In genomic region chr2:34407596-34407995, GRCm38 (mm10) we compare ENCODE assay signal across 8 mouse cellular contexts. TPM values are rescaled to one million over a fixed set of nuclear protein-coding genes. Genes with fewer than 3 reads are reported as not detected.
A peak's percentile ranks its signal among the peaks of the same experiment; 100 is the strongest.
DNase-seq lines count a peak whose midpoint lies in the region; TF ChIP-seq lines count a peak whose summit lies in the region.

No protein-coding gene starts in this region.

- H3K4me3 ChIP-seq in ES-Bruce4 (ENCODE audit: low read depth, low read length) = no peak overlapping the region
- H3K4me3 ChIP-seq in hindbrain, embryonic 10.5 days = peak overlapping the region; percentile 95
- no peak overlapping the region for H3K4me3 ChIP-seq in thymus, adult 2 months (ENCODE audit: control insufficient read depth, insufficient read depth, low read length)

- no peak overlapping the region for H3K27ac ChIP-seq in ES-Bruce4 (ENCODE audit: insufficient read depth, low read length)
- 0 out of 2 replicates have a peak overlapping the region, but pooled peaks have one; percentile 92 for H3K27ac ChIP-seq in hindbrain, embryonic 10.5 days
- H3K27ac ChIP-seq in thymus, adult 2 months (ENCODE audit: control insufficient read depth, insufficient read depth, low read length) = no peak overlapping the region

- no peaks in the 10 kb centered on the region for H3K27me3 ChIP-seq in ES-Bruce4 (ENCODE audit: control insufficient read depth, insufficient read depth, low read length, poor library complexity, severe bottlenecking)
- H3K27me3 ChIP-seq in hindbrain, embryonic 10.5 days (ENCODE audit: insufficient read depth, poor library complexity, severe bottlenecking) = no peaks in the 10 kb centered on the region
- H3K27me3 ChIP-seq in thymus, adult 2 months (ENCODE audit: control insufficient read depth, insufficient read depth, low read length) = no peaks in the 10 kb centered on the region

- no peak for TF ChIP-seq CTCF in ES-Bruce4 (IDR thresholded peaks at IDR 0.05; ENCODE audit: low read depth, low read length)
- TF ChIP-seq CTCF in thymus, adult 2 months (IDR thresholded peaks at IDR 0.05; ENCODE audit: borderline replicate concordance, control insufficient read depth, extremely low read depth, insufficient read depth, low read length, poor library complexity) = no peak

- no peaks in the 10 kb centered on the region for H3K9me3 ChIP-seq in ES-Bruce4 (replicated peaks; ENCODE audit: control insufficient read depth, insufficient read depth, low read length, poor library complexity, severe bottlenecking)
- no peaks in the 10 kb centered on the region for H3K9me3 ChIP-seq in hindbrain, embryonic 10.5 days

- TF ChIP-seq POLR2A in ES-Bruce4 (IDR thresholded peaks at IDR 0.05; ENCODE audit: insufficient read depth, low read length) = no peak
- no peak for TF ChIP-seq POLR2A in thymus, adult 2 months (IDR thresholded peaks at IDR 0.05; ENCODE audit: control insufficient read depth, extremely low read depth, insufficient read depth, low read length, poor library complexity)

- H3K9ac ChIP-seq in ES-Bruce4 (ENCODE audit: low read depth, poor library complexity, severe bottlenecking) = peak overlapping the region; percentile 86

- no peaks in the 10 kb centered on the region for H3K36me3 ChIP-seq in ES-Bruce4 (ENCODE audit: control insufficient read depth, insufficient read depth, low read length, poor library complexity, severe bottlenecking)
- H3K36me3 ChIP-seq in hindbrain, embryonic 10.5 days = no peaks in the 10 kb centered on the region
- H3K36me3 ChIP-seq in thymus, adult 2 months (ENCODE audit: control insufficient read depth, insufficient read depth, low read length) = no peaks in the 10 kb centered on the region

- no peaks in the 10 kb centered on the region for H3K4me1 ChIP-seq in ES-Bruce4 (ENCODE audit: control insufficient read depth, insufficient read depth, low read length)
- peaks cover 17% of the 10 kb centered on the region for H3K4me1 ChIP-seq in hindbrain, embryonic 10.5 days (replicated peaks)
- H3K4me1 ChIP-seq in thymus, adult 2 months (replicated peaks; ENCODE audit: control insufficient read depth, insufficient read depth, low read length) = peaks cover 4% of the 10 kb centered on the region

- no peak for TF ChIP-seq EP300 in ES-Bruce4 (IDR thresholded peaks at IDR 0.05; ENCODE audit: insufficient read depth, low read depth, low read length)

- intact Hi-C loops in heart, postnatal 36 days (cut with DNase I) = loop anchor here (5.0 kb wide), 1 partner anchor 110 kb away; no protein-coding TSS in a partner anchor

- peak; percentile 82 for DNase-seq in heart, adult 11 months
- no peak for DNase-seq in heart, postnatal 36 days
- no peak for DNase-seq in hindbrain, embryonic 10.5 days (ENCODE audit: low spot score)
- peak; percentile 8 for DNase-seq in mesoderm, embryonic 11.5 days (ENCODE audit: low read depth, low spot score)
- no peak for DNase-seq in frontal cortex, adult 2 months (ENCODE audit: extremely low spot score in 1 of 2, low spot score in 1 of 2)
- DNase-seq in kidney, adult 11 months = no peak
- DNase-seq in thymus, adult 2 months = no peak

- whole genome bisulfite sequencing in hindbrain, embryonic 10.5 days = 47% methylated on average over 7 of the region's 7 CpGs
- WGBS in thymus, adult 2 months = 67% methylated on average over 7 of the region's 7 CpGs

RNA-seq across cellular contexts. Expression of gene Mapkap1, which starts 1.0 kb away (rescaled TPM):
- total RNA-seq in heart, postnatal 36 days (2021) = 10 to 100 TPM; 57.3 to 73.2 TPM
- polyA plus RNA-seq in ES-Bruce4 (2011; ENCODE audit: insufficient read depth, insufficient read length, low read depth, missing spikeins) = 46.8 and 48.1 TPM in 2 replicates
- 91.9 and 105 TPM in 2 replicates for polyA plus RNA-seq in hindbrain, embryonic 10.5 days (2016; fragmentation: Nextera tagmentation; extraction: Ambion mirVana)
- polyA plus RNA-seq in frontal cortex, adult 2 months (2012; rRNA removed) = 54.8 and 58.1 TPM in 2 replicates
- polyA plus RNA-seq in thymus, adult 2 months (2012; rRNA removed) = 41.2 and 42.6 TPM in 2 replicates

RNA-seq across cellular contexts. Expression of gene Pbx3, which starts 34.7 kb away (rescaled TPM):
- total RNA-seq in heart, postnatal 36 days (2021) = 1 to 10 TPM; 8.6 to 9.0 TPM
- 16.2 and 16.8 TPM in 2 replicates for polyA plus RNA-seq in ES-Bruce4 (2011; ENCODE audit: insufficient read depth, insufficient read length, low read depth, missing spikeins)
- polyA plus RNA-seq in hindbrain, embryonic 10.5 days (2016; fragmentation: Nextera tagmentation; extraction: Ambion mirVana) = 42.9 and 56.6 TPM in 2 replicates
- polyA plus RNA-seq in frontal cortex, adult 2 months (2012; rRNA removed) = 110 and 116 TPM in 2 replicates
- 2.4 and 3.2 TPM in 2 replicates for polyA plus RNA-seq in thymus, adult 2 months (2012; rRNA removed)

Comparison
In these comparisons a context has a peak if more than half of its experiments do, and no peak if none do; other contexts are left out.
1. DNase-seq: peak in heart, adult 11 months (single experiment) and mesoderm, embryonic 11.5 days (single experiment); none in heart, postnatal 36 days (0 of 2), hindbrain, embryonic 10.5 days (single experiment), frontal cortex, adult 2 months (0 of 2), kidney, adult 11 months (single experiment) and thymus, adult 2 months (single experiment).